In the genomic region with DNA sequence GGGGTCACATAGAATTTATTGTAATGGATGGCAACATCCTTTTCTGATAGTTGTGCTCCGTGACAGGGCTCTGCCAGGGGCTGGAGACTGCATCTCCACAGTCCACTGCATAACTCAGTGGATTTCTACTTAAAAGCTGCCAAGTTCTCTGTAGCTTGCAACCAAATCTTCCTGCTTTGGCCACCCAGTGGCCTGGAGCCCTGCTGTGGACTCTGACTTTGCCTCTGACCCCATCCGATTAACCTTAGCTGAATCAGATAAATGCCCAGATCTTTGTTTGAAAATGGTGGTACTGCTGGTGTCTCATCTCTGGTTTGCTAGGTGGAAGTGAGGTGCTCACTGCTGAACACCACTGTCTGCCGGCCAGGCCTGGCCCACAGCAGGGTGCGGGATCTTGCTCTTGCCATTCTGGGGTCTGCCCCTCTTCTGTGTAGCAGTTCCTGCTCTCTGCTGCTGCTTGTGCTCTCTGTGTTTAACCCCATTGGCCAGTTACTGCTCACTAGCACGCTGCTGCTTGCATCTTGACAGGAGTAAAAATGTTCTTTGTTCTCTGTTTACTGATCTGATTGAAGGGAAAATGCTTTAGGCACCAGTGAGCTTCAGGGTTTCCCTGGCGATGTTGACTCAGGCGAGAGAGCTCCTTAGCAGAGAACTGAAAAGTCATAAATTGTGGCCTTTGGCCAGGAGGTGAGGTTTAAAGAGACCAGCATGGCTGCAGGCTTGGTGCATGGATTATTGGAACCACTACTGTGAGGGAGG, we compare ENCODE assay signal across 8 mouse cellular contexts.
DNase-seq lines count a peak whose midpoint lies in the region; ATAC-seq and TF ChIP-seq lines count a peak whose summit lies in the region.

No protein-coding gene starts in this region.

- no peak for TF ChIP-seq POLR2A in lung, adult 2 months (IDR thresholded peaks at IDR 0.05; ENCODE audit: borderline replicate concordance, extremely low read depth, low read depth, low read length)
- no peak for TF ChIP-seq POLR2A in cerebellum, adult 2 months (IDR thresholded peaks at IDR 0.05; ENCODE audit: borderline replicate concordance, insufficient read depth, low read length)

- H3K9ac ChIP-seq in lung, embryonic 16.5 days (ENCODE audit: low read length): no peak overlapping the region; the same call in 1 of the 2 replicates

- WGBS in lung, embryonic 16.5 days: 35% methylated on average over 7 of the region's 7 CpGs
- WGBS in lung, adult 2 months: 54% methylated on average over 7 of the region's 7 CpGs
- 22% methylated on average over 7 of the region's 7 CpGs for WGBS in midbrain, embryonic 10.5 days
- 67% methylated on average over 7 of the region's 7 CpGs for WGBS in cerebellum, adult 2 months

- ATAC-seq in lung, embryonic 16.5 days (ENCODE audit: low read depth): peak; percentile 44

- no peaks in the 10 kb centered on the region for H3K27me3 ChIP-seq in lung, embryonic 16.5 days (ENCODE audit: control insufficient read depth, insufficient read depth, low read depth, low read length)
- 0 out of 2 replicates have a peak, but pooled peaks cover 3% of the 10 kb centered on the region for H3K27me3 ChIP-seq in midbrain, embryonic 10.5 days (ENCODE audit: low read depth, poor library complexity, severe bottlenecking)
- H3K27me3 ChIP-seq in cerebellum, adult 2 months (ENCODE audit: control insufficient read depth, insufficient read depth, low read length): no peaks in the 10 kb centered on the region

- no peak for TF ChIP-seq CTCF in lung, adult 2 months (IDR thresholded peaks at IDR 0.05; ENCODE audit: insufficient read depth, low read length)
- TF ChIP-seq CTCF in cerebellum, adult 2 months (IDR thresholded peaks at IDR 0.05; ENCODE audit: borderline replicate concordance, insufficient read depth, low read depth, low read length): no peak

- H3K9me3 ChIP-seq in lung, embryonic 16.5 days (ENCODE audit: control insufficient read depth, low read length): no peaks in the 10 kb centered on the region
- H3K9me3 ChIP-seq in midbrain, embryonic 10.5 days (replicated peaks): no peaks in the 10 kb centered on the region

- H3K27ac ChIP-seq in lung, embryonic 16.5 days (ENCODE audit: low read length): peak overlapping the region; percentile 70
- peak overlapping the region; percentile 73 for H3K27ac ChIP-seq in midbrain, embryonic 10.5 days (replicated peaks)
- no peak overlapping the region for H3K27ac ChIP-seq in cerebellum, adult 2 months (ENCODE audit: insufficient read depth, low read length)

- H3K4me1 ChIP-seq in lung, embryonic 16.5 days (replicated peaks; ENCODE audit: control insufficient read depth, insufficient read depth, low read length): peaks cover 30% of the 10 kb centered on the region
- peaks cover 3% of the 10 kb centered on the region for H3K4me1 ChIP-seq in lung, adult 2 months (ENCODE audit: control insufficient read depth, insufficient read depth, low read length)
- H3K4me1 ChIP-seq in midbrain, embryonic 10.5 days: peaks cover 47% of the 10 kb centered on the region
- no peaks in the 10 kb centered on the region for H3K4me1 ChIP-seq in cerebellum, adult 2 months (ENCODE audit: control insufficient read depth, insufficient read depth, low read length)

- no peak for DNase-seq in lung, adult 2 months
- peak; percentile 62 for DNase-seq in kidney, adult 11 months
- DNase-seq in midbrain, embryonic 10.5 days (ENCODE audit: low spot score): peak; percentile 35
- no peak for DNase-seq in right cerebral cortex, postnatal 36 days (ENCODE audit: low spot score in 2 of 2)
- DNase-seq in cerebellum, adult 2 months: no peak
- DNase-seq in T-cell, adult 2 months (ENCODE audit: low spot score): no peak
- DNase-seq in cerebellum, adult 11-12 months: no peak

- H3K4me3 ChIP-seq in lung, embryonic 16.5 days (ENCODE audit: low read length): no peak overlapping the region
- no peak overlapping the region for H3K4me3 ChIP-seq in lung, adult 2 months (replicated peaks; ENCODE audit: extremely low read depth, low read depth, low read length)
- no peak overlapping the region for H3K4me3 ChIP-seq in midbrain, embryonic 10.5 days
- H3K4me3 ChIP-seq in cerebellum, adult 2 months (replicated peaks; ENCODE audit: insufficient read depth, low read depth, low read length): no peak overlapping the region

- H3K36me3 ChIP-seq in lung, embryonic 16.5 days (ENCODE audit: control insufficient read depth, insufficient read depth, low read length): 0 out of 2 replicates have a peak, but pooled peaks cover 9% of the 10 kb centered on the region
- H3K36me3 ChIP-seq in midbrain, embryonic 10.5 days: peaks cover 35% of the 10 kb centered on the region

- H3K4me2 ChIP-seq in lung, embryonic 16.5 days (ENCODE audit: low read depth, low read length): no peak overlapping the region

Comparison
In these comparisons a context has a peak if more than half of its experiments do, and no peak if none do; other contexts are left out.
1. DNase-seq: peak in kidney, adult 11 months (single experiment) and midbrain, embryonic 10.5 days (single experiment); none in lung, adult 2 months (single experiment), right cerebral cortex, postnatal 36 days (0 of 2), cerebellum, adult 2 months (0 of 2), T-cell, adult 2 months (single experiment) and cerebellum, adult 11-12 months (single experiment).